Mouse (Mus musculus) cortical plate, adult 2 months (tissue): ENCODE results near the gene Rps28. TPM values are rescaled to one million over a fixed set of nuclear protein-coding genes. Genes with fewer than 3 reads are reported as not detected.

Experiments used
- H3K27ac ChIP-seq: fragments of 200-500 bp; 2 replicates; pipeline ENCODE4 v1.5.1; 2012; ENCODE audit warnings: low read length, control low read depth, inconsistent platforms; ENCODE audit not compliant: insufficient read depth
- H3K4me1 ChIP-seq: fragments of 200-500 bp; 2 replicates; pipeline ENCODE4 v1.6.1; 2011; ENCODE audit warnings: low read length; ENCODE audit not compliant: control insufficient read depth, insufficient read depth
- H3K4me3 ChIP-seq: fragments of 200-500 bp; 2 replicates; pipeline ENCODE4 v1.5.1; 2011; ENCODE audit warnings: mild to moderate bottlenecking, low read length, control low read depth; ENCODE audit not compliant: insufficient read depth
- CTCF ChIP-seq: fragments of 200-500 bp; IDR thresholded peaks from 2 replicates; pipeline ENCODE4 v1.5.1; 2011; ENCODE audit warnings: mild to moderate bottlenecking, control low read depth, low read length; ENCODE audit not compliant: insufficient read depth; ENCODE audit errors: extremely low read depth
- POLR2A ChIP-seq: fragments of 200-500 bp; IDR thresholded peaks from 2 replicates; pipeline ENCODE4 v1.6.1; 2011; ENCODE audit warnings: mild to moderate bottlenecking, low read length, control low read depth; ENCODE audit not compliant: insufficient read depth; ENCODE audit errors: extremely low read depth
- polyA plus RNA-seq: library from polyadenylated mRNA; depleted of rRNA; stranded (reverse); fragments of >200 nt; gene quantifications from 2 replicates; pipeline ENCODE4 v1.2.3, GENCODE M21; 2012

The Rps28 gene
- polyA plus RNA-seq, 1 experiment: 641 TPM

DNA sequence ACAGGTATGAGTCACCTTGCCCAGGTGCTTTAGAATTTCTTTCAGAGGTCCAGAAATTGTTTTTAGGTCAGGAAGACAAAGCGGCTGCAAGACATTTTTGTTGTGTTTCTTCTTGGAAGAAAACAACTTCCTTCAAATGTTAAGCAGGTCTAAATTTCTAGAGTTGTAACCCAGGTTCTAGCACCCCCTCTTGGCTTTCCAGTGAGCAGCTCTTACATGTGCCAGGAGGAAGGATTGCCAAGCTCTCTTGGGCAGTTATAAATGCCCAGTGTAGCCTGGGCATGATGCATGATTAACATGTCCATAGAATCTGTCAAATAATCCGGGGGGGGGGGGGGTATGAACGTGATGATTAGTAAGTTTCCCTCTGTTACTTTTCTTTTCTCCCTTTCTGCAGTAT, 26.1 kb downstream of the Rps28 start:
- TF ChIP-seq CTCF (0 out of 2 replicates have a peak, but pooled peaks have one; percentile 21), POLR2A (no peak)
- no peak overlapping the region for H3K27ac ChIP-seq
- H3K4me3 ChIP-seq: no peak overlapping the region
- no peaks in the 10 kb centered on the region for H3K4me1 ChIP-seq

DNA sequence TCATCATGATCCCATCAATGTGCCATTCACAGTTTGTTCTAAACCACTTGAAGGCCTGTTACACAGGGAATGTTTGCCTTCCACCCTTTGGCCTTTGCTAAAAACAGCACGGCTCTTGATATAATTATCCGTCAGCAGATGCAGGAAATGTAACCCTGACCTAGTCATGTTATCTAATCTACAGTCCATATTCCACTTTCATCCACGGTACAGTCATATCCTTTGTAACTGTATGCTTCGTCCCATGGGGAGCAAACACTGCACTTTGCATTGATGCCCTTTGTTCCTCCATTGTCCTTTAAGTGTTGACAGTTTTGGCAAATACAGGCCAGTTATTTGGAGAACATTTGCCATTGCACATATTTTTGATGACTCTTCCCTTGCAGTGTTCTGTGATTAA, 35.6 kb downstream of the Rps28 start:
- TF ChIP-seq CTCF (no peak), POLR2A (no peak)
- Histone ChIP-seq H3K4me1 (no peaks in the 10 kb centered on the region), H3K4me3 (no peak overlapping the region), H3K27ac (no peak overlapping the region)

DNA sequence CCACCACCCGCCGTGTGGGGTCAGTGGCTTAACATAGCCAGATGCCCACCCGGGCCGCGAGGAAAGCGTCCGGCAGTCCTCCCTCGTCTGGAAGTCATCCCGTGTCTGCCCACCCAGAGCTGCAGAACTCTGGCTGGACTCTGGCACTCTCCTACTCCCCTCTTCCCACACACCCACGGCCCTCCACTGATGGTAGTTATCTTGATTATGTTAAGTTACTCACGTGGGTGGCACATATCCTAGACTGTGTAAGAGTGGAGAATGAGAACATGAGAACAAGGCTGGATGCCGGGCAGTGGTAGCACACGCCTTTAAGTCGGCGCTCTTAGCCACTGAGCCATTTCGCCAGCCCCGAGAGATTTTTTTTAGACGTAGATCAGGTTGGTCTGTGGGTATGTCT, 38.0 kb downstream of the Rps28 start:
- Histone ChIP-seq H3K4me3 (no peak overlapping the region), H3K4me1 (0 out of 2 replicates have a peak, but pooled peaks cover 2% of the 10 kb centered on the region), H3K27ac (no peak overlapping the region)
- TF ChIP-seq POLR2A (no peak), CTCF (no peak)

DNA sequence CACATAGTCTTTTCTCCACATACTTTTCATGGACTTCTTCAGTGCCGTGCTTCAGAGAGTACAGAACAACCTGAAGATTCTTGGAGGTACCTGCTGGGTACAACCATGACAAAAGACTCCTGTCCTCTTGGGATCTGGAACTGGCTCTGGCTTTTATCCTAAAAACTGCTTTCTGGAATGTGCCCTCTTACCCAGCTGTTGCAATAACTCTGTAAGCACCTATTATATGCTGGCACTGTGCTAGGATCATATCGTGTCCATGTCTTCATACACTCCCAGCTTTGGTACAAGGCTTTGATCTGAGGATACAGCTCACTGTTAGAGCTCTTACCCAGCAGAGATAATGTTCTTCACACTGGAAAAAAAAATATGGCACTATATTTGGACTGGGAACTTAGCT, 39.4 kb downstream of the Rps28 start:
- Histone ChIP-seq H3K27ac (no peak overlapping the region), H3K4me1 (peaks cover 2% of the 10 kb centered on the region; the same call in 1 of the 2 replicates), H3K4me3 (no peak overlapping the region)
- TF ChIP-seq CTCF (no peak), POLR2A (no peak)

DNA sequence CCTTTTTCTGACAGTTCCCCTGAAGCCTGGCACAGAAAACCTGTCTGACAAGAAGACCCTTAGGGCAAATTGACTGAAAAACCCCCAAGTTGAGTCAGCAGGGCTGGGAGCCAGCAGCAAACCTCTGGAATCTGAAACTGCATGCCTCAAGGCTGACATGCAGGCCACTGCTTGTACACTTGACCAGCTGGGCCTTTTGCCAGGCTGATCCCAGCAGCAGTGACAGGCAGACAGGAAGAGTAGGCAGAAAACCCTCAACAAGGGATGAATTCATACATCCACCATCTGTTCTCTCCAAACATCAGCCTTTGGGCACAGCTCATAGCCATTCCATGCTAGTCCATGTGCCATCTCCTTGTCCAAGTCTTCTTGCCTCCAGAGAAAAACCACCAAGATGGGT, 41.0 kb downstream of the Rps28 start:
- Histone ChIP-seq H3K27ac (no peak overlapping the region), H3K4me1 (peaks cover 2% of the 10 kb centered on the region; the same call in 1 of the 2 replicates), H3K4me3 (no peak overlapping the region)
- TF ChIP-seq POLR2A (no peak), CTCF (no peak)

DNA sequence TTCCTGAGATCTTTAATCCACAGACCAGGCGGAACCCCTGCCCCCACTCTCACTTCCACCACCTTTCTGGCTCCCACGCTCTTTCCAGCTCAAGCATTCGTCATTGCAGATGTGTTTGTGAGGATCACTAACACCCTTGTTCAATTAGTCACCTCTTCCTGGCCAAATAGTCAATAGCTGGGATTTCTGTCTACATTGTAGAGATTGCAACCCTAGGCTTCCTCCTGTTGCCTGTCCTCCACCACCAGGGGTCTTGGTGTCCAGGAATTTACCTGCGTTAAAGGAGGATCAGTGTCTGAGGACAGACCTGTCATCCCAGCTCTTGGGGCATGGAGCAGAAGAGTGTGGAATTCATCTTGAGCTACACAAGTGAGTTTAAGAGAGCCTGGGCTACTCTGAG, 42.3 kb downstream of the Rps28 start:
- no peak for TF ChIP-seq CTCF
- TF ChIP-seq POLR2A: no peak
- H3K4me1 ChIP-seq: peaks cover 2% of the 10 kb centered on the region; the same call in 1 of the 2 replicates
- H3K27ac ChIP-seq: peak overlapping the region; percentile 58
- no peak overlapping the region; the same call in 1 of the 2 replicates for H3K4me3 ChIP-seq

DNA sequence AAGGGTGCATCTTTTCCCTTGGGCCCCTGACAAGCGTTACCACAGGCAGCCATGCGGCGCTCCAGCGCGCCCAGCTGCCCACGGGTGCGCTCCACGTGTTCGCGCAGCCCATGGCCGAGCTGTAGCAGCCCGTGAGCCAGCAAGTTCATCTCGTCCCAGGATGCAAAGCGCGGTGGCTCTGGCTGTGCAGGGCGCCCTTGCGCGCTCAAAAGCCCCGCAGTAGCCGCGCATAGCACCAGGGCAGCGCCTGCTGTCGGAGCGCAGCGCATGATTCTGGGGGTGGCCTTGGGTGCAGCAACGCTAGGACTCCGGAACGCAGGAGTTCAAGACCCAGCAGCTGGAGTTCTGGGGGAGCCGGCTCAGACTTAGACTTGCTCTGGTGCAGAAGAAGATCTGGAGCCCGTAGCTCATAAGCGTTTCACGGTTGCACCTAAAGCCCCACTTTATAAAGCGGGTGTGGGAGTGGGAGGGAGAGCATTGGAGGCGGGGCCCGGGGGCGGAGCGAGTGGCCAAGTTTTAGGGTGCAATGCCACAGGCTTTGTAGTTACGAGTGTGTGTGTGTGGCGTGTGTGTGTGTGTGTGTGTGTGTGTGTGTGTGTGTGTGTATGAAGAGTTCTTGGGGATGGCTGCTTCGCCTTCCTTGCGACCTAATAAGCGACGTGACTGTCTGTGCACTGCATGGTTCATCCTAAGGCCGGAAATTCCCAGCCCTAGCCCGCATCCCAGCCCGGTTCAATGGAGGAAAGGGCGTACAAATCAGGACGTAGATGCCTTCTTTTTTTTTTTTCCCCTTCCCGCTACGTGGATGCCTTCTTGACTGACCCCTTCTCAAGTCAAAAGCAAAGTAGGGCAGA, 43.0 kb downstream of the Rps28 start, which contains the start of gene Angptl4:
TSS of gene Angptl4 (minus strand) at position 707 of the 854 bp plus-strand sequence.
- H3K4me1 ChIP-seq: peaks cover 2% of the 10 kb centered on the region; the same call in 1 of the 2 replicates
- TF ChIP-seq POLR2A: no peak
- TF ChIP-seq CTCF: no peak
- peak within 1 kb of the TSS; percentile 30 for H3K4me3 ChIP-seq
- peak within 1 kb of the TSS; percentile 64 for H3K27ac ChIP-seq

DNA sequence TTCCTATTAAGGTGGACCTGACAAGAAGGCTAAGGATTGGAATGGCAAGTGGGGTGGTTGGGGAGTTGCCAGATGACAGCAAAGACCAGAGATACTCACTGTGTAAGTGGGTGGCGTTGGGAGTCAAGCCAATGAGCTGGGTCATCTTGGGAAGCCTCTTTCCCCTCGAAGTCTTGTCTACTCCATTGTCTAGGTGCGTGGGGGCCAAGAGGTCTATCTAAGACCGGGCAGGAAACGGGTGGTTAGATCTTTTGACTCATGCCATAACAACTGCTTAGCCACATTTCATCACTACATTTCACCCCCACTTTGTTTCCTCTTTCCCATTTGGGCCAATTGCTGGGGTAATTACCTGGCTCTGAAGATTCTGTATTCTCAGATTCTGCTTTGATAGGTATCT, 43.9 kb downstream of the Rps28 start:
- no peak for TF ChIP-seq POLR2A
- no peak for TF ChIP-seq CTCF
- Histone ChIP-seq H3K4me3 (peak overlapping the region; percentile 30), H3K4me1 (peaks cover 2% of the 10 kb centered on the region; the same call in 1 of the 2 replicates), H3K27ac (no peak overlapping the region)

DNA sequence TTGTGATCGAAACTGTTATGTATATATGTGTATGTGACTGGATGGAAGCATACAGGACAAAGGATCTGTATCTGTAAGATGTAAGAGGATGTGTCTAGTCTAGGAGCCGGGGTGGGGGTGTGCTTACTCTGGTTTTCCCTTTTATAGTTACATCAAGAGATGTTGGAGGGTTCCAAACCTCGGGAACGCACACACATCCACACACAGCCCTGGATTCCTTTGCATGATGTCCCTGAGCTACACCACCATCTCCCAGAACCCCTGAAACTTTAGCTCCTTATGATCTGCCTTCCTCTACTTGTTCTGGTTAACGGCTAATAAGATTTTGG, 44.4 kb downstream of the Rps28 start:
- Histone ChIP-seq H3K4me3 (no peak overlapping the region), H3K4me1 (peaks cover 2% of the 10 kb centered on the region; the same call in 1 of the 2 replicates), H3K27ac (no peak overlapping the region)
- TF ChIP-seq POLR2A (no peak), CTCF (no peak)
